Mouse (Mus musculus): ENCODE measurements around the gene Enho.
"Not testable (repeated sequence)": the region's sequence is repeated elsewhere in the genome, so short reads cannot be mapped to it uniquely, and the experiment has no call there.

The Enho gene

DNA sequence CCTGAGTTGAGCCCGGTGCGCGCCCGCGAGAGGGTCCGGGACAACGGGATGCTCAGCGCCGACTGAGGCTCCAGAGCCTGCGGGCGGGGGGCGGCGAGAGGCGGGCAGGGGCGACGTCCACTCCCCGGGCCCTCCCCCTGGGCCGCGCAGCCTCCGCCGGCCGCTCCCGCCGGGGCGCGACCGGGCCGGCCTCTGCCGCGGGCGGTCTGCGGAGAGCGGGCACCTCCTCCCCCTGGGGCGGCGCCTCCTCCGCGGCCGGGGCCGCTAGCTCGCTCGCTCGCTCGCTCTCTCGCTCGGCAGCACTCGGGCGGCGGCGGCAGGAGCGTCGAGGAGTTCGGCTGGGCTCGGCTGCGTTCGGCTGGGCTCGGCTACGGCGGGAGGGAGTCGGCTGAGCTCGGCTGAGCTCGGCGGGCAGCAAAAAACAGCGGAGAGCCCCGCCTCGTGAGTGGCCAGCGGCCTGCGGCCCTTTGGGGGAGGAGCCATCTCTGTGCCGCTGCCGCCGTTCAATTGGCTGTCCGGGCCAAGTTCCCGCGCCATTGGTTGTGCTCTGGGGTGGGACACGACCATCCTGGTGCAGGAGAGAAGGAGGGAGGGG is at the start of gene Enho:
Enho (minus strand) TSS at position 412 of the 595 bp plus-strand sequence.
- peak; percentile 97 for DNase-seq

DNA sequence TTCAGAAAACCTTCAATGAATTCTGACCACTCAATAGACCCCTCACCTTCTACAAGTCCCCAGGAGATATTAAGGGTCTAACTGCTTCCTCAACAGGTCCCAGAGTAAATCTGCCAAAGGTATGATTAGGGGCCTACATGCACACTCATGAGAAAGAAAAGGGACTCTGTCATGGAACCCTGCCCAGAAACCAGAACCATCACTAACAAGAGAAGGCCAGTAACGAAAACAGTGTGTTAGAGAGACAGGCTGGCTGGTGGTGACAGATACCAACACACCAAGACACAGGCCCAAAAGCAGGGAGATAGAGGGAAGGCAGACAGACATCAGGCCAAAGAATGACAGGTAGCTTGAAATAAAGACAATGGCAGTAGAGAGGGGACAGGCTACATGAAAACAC is 48.4 kb upstream of the Enho start:
- DNase-seq: not testable (repeated sequence)

DNA sequence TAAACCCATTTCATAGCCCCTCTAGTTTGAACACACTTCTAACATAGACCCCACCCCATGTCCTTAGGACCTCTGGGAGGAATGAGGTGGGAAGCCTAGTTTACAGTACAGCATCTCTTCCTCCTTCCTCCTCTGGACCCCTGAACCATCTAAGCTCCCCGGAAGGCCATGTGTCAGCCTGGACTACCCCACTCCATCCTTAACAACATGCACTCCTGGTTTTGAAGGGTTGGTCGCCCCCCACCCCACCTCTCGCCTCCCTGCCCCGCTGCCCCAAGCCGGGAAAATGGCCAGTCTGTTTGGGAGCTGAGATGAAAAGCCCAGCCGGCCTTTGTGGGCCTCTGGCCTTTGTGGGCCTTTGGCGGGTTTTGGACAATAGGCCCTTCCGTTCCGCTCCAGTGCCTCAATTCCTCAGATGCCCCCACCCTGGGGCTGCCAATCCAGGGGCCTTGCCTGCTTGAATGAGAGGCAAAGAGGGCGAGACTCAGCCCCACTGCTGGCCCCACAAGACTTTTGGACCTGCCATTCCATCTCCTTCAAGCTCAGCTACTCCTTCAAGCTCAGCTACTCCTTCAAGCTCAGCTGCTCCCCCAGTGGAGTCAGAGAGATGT is 45.9 kb upstream of the Enho start:
- DNase-seq: not testable (repeated sequence)

DNA sequence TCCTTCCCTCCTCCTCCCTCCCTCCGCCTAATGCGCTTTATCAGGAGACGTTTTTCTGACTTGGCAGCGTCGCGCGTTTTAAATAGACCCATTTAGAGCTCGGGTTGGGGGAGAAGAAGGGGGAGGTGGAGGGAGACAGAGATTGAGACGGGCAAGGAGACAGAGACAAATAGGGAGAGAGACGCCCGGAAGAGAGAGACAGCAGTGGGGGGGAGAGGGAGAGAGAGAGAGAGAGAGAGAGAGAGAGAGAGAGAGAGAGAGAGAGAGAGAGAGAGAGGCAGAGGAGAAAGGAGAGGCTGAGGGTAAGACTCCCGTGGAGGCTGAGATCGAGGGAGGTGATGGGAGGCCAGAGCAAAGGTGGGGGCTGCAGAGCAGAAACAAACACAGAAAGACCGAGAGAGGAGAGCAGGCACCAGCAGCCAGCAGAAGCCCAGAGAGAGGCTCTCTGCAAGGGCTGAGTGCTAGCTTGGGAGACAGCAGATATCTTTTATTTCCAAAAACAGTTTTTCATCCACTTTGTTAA is 44.9 kb upstream of the Enho start:
- not testable (repeated sequence) for DNase-seq

DNA sequence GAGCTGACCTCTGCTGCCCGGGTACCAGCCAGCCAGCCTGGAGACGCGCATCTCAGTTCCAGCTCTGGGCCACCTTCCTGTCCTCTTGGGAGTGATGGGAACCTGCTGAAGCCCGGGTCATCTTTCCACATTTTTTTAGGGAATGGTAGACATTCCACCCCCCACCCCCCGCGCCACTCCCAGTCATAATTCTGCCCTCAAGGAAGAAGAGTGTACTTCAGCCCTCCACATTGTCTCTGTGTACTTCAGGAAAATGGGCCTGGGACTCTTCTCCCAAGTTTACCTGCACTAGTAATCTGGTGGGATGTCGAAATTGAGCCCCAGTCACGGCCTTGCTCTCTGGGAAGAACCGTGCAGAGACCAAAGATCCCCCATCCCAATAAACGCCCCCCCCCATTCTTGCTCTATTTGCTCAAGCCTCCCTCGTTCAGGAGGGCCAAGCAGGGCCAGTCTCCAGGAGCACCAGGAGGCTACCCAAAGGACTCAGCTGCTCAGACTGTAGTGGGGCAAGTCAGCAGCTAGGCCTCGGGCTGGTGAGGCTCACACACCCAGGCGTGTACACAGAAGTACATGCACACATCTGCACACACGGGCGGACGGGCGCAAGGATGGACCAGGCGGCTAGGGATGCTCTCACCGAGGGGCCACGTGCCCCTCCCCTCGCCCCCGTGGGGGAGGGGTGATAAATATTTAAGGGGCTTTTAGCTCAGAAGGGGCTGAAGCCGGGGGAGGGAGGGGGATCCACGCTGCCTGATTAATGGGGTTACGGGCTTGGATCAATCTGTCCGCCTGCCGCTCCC is 44.2 kb upstream of the Enho start:
- DNase-seq: not testable (repeated sequence)

DNA sequence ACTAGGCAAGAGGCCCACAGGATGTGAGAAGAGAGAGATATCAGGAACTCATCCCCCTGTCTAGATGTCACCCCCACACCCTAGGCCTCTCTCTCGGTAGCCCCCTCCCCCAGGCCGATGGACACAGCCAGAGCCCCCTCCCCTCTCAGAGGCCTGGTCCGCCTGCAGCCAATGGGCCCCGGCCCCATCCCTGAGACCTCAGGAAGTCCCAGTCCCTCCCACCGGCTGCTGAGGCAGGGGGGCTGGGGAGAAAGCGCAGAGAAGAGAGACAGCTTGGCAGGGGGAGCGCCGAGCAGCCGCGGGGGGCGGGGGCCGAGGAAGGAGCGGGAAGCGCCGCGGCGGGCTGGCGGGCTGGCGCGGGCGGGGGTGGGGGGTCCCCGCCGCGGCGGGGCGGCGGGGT is 43.2 kb upstream of the Enho start:
- DNase-seq: not testable (repeated sequence)

DNA sequence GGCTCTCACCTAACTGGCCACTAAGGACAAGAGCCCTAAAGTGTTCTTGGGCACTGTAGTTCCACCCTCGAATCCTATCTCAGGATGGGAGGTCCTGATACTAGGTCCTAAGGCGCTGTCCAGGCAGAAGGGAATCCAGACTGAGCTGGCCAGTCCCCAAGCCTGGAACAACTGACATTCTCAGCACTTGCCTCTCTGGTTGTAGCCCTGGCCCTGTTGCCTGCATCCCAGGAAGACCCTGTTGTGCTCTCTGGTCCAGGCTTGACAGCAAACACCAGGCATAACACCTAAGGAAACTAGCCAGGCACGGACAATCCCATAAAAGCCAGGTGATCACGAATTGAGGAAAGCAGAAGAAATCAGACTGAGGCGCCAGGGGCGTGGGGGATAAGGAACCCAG is 42.7 kb upstream of the Enho start:
- no peak for DNase-seq

DNA sequence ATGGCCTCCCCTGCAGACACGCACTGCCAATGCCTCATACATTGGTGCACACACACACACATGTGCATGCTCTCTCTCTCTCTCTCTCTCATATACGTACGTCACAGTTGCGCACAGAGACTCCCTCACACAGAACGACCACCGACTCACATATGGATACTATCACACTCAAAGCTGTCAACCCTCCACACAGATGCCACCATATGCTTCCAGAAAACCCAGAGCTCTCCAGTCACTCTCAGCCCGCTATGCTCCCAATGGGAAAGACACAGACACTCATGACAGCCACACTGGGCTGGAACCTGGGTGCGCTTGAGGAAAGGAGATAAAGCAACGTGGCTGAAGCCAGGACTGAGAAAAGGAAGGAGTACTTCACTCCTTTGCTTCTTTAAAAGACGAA is 41.8 kb upstream of the Enho start:
- no peak for DNase-seq

DNA sequence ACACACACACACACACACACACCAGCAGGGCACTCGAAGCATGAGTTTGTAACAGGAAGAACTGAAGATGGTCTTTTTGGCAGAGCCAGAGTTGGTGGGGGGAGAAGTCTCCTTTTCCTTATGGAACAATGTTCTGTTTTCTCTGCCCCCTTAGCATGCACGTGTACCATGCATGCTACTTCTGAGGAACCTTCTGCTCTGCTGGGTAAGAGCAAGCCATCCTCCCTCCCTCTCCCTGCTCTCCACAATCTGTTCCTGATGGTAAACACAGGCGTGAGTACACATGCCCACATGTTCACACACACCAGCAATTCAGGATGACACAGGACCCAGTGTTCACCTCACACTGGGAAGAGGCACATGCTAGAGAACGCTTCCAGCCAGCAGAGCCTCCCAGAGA is 41.1 kb upstream of the Enho start:
- no peak for DNase-seq

DNA sequence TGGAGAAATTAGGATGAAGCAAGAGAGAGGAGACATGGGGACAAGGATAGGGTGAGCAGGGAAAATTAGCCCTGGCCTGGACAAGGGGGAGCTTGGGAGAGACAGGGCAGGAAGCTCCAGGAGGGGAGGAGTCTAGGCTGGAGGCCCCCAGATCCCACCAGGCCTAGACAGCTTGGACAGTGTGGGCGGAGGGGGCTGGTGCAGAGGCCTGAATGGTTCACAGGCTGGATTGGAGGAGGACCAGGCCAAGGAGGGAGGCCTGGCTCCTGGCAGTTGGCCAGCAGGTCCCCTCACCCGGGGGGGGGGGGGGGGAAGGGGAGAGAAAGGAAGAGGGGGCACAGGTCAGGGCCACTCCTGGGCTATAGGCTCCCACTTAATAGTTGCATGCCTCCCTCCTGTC is 39.2 kb upstream of the Enho start:
- DNase-seq: no peak

DNA sequence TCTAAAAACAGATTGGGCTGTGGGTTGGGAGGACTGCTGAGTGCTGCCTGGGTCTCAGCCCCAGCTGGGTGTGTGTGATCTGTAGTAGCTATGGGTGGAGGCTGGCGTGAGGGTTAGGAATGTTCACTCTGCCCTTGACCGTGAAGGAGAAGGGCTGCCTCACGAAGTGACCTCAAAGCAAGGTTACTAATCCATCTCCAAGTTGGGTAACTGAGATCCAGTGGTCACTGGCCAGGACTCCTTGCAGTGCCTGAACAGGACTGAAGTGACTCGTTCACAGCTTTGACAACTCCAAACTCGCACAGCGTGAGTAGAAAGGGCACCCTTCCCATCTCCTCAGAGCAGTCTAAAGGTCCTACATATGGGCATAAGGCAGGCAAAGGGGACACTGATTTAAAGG is 38.7 kb upstream of the Enho start:
- no peak for DNase-seq

DNA sequence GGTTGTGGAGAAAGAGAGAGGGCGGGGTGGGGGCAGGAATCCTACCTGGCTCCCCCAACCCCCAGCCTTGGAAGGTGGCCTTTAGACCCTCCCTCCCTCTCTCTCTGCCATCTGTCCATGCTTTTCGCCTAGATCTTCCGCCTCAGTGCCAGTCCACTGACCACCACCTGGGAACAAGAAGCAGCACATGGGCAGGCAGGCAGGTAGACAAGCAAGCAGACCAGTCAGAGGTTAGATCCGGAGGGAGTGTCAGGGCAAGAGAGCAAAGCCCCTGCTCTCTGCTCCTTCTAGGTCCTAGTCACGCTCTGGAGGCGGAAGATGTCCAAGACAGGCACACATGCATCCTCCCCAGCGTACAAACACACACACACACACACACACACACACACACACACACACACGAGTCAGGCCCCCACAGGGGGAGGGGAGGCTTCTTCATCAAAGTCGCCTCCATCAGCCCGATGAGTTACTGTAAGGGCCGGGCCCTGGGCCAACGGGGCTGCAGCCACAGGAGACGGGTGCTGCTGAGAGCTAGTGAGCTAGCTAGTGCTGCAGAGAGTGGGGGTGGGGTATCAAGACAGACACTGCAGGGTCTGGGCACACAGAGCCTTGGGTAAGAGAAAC is 37.0 kb upstream of the Enho start:
- DNase-seq: peak; percentile 33

DNA sequence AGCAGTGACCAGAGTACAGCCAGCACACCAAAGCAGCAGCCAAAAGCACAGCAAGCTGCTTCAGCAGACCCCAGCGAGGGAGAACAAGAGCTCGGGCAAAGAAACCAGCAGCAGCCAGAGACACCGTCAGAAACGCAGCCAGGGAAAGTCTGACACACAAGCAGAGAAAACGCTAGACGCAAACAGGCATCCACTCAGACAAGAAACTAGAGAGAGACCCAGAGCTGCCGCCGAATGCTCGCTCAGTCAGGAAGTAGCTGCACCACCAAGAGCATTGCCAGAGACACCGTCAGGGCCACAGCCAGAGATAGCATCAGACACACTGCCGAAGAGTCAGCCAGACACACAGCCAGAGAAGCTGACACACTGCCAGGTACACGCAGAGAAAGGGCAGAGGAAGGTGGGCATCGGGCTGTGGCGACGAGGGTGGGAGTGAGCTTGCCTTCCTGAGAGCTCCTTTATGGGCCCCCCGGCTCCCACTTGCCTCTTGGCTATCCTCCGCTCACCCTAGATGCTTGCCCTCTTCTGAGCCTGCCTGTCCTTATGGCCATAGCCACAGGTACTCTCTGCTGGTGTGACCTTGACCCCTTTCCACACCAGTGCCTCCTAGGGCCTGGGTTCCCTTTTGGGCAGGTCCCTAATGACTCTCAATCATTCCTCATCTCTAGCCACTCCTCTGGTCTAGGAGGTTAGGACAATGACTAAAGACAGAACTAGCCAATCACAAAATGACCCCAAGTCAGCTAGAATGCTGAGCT is 36.3 kb upstream of the Enho start:
- no peak for DNase-seq

DNA sequence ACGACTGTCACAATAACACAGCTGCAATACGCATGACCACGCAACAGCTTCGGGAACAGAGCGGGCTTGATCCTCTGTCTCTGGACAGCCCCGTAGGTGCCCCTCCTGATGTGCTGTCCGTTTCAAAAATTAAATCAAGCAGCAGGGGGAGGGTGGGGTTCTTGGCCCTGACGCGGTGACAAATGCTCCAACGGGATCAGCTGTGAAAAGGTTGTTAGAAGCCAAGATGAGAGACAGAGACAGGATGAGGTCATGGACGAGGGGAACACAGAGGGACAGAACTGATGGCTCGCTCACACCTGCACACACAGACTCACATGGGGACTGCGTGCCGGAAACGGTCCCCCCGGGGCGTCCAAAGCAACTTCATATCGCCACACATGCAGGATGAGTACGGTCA is 33.1 kb upstream of the Enho start:
- no peak for DNase-seq

DNA sequence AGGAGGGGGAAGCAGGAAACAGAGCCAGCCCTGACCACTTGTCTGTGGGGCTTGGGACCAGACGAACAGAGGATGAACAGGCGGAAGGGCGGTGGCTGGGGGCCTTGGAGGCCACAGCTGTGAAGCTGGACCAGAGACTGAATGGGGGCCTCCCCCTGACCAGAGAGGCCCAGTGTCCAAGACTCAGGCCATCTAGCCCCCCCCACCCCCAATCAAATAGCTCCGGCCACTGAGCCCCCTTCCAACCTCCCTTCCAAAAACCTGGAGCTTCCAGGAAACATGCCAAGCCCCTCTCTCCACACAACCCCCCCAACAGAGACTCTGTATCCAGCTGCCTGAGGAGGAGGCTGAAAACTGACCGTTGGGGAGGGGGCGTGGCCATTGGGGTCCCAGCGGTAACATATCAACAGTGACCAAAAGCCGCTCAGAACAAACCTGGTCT is 32.4 kb upstream of the Enho start:
- no peak for DNase-seq

DNA sequence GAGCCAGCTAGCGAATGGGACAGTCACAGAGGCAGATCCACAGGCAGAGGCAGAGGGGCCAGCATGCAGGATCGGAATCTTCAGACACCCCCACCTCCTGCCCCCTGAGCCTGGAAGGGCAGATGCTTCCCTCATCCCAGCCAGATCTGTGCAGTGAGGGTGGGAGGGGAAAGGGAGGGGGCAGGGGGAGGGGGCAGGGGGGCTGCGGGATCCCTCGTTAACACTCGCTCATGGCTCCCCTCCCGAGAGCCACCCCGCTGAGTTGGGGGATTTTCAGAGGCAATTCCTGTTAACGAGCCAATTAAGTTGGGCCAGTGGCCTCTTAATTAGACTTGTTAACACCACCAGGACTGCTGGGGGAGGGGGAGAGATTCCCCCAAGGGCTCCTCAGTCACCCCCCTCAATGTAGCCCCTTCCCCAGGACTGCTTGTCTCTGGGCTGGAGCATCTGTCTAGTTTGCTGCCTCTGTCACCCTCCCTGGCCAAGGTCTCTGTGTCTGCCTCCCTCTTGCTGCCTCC is 31.9 kb upstream of the Enho start:
- no peak for DNase-seq

DNA sequence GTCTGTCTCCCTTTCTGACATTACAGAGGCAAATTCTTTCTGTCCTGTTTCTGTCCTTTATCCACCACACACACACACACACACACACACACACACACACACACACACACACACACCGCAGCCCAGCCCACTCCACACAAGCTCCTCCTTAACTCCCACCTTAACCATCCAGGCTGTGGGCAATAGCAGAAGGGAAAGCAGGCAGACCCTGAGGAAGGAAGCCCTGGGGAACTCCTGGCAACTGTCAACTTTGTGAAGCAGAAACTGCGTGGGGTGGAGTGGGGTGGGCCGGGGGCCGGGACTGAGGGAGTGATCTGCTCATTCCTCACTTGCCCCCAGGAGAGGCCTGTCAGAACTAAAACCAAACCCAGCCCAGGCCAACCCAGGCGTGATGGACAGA is 31.4 kb upstream of the Enho start:
- no peak for DNase-seq

DNA sequence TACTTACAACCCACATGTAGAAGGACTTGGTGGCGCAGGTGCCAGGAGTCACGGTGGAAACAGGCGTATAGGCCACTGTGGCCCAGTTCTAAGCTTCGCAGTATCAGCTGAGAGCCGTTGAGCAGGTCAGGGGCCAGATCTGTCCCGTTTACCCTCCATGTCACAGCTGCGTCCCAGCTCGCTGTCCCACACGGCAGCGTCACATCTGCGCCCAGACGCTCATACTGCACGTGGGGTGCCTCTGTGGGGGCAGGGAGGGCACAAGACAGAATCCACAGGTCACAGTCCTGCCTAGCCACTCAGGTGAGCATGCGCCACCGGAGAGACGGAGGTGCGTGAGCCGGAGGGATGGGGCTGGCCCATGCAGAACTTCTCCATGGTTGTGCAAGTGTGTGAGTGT is 30.7 kb upstream of the Enho start:
- no peak for DNase-seq

DNA sequence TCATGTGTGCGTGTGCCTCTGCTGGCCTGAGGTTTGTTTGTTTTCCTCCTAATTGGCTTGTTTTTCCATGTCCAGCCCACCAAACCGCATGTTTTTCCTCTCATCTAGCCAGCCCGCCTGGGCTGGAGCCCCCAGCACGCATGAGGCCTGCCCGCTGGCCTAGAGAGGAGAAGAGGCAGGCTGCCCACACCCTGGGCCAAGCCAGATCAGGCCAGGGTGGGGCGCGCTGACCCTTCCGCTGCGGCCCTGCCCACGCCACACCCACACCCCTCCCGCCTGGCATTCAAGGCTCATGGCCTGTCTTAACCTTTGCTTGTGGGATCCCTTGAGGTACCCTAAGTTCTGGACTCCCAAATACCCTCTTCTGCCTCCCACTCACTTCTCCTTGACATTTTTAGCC is 26.5 kb upstream of the Enho start:
- no peak for DNase-seq

DNA sequence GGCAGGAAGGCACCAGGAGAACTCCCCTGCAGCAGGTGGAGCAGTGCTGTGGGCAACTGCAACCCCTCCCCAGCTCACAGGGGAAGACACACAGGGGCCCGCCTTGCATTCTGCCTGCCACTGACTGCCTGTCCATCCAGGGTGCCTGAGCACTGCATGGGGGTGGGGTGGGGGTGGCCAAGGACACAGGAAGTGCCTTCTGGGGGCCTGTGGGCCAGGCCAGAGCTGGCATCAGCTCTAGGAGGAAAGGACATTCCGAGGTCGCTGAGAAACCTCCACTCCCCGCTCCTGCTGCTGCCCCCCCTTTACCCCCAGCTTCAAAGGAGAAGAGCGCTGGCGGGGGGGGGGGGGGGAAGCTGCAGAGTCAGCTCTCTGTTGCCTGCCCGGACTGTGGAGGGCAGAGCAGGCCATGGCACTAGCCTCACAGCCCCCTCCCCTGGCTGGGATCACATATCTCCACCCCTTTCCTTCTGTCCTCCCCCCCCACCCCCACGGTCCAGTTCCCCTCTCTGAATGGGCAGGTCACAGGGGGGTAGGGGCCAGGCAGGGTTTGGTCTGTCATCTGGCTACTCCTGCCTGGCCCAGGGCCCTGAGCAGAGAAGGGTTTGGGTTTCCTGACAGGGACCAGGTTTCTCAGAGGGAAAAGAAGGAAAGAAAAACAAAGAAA is 25.0 kb upstream of the Enho start:
- no peak for DNase-seq

DNA sequence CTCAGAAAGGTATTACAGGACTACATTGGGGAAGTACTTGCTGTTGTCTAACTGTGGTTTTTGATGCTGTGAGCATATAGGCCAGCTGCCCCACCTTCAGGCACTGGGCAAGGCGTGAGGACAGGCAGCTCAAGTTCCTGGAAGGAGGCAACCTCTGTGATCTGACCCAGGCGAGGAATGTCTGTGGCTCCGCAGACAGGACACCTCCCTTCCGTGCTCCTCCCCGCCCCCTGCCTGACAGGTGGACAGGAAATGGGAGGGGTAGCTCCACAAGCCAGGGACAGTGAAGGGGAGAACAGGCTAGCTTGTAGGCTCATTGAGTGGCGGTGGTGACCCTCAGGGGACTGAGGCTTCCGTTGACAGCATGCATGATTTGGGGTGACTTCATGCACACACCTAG is 24.4 kb upstream of the Enho start:
- no peak for DNase-seq

DNA sequence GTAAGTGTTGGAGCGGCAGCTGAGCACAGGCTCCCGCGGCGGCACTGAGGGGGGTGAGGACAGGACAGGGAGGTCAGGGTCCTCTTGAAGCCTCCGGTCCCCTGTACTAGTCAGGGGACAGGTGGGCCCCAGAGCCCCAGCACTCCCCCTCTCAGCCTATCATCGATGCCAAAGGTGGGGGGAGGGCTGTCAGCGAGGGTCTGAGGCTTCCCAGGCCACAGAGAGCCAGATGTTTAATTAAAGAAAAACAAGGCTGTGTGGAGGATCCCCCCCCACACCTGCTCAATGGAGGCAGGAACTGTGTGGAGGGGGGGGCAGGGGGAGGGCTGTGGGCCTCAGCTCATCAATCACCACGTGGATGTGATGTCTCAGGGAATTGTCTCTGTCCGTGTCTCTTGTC is 23.5 kb upstream of the Enho start:
- DNase-seq: no peak

Measured in lung, postnatal 14 days (tissue).